Mouse (Mus musculus) 3134 (cell line): ENCODE measurements around the gene Cxcl16.
A peak's percentile ranks its signal among the peaks of the same experiment; 100 is the strongest.
"Not testable (repeated sequence)": the region's sequence is repeated elsewhere in the genome, so short reads cannot be mapped to it uniquely, and the experiment has no call there.

ENCODE experiments used
- DNase-seq: peaks from one replicate; pipeline ENCODE4 v3.0.0-alpha.2; 2011; ENCODE audit warnings: low spot score; ENCODE audit not compliant: insufficient read length; ENCODE audit errors: extremely low read depth

Gene Cxcl16

GRCm38 (mm10) chr11:70453261-70454044 is 6.3 kb downstream of the Cxcl16 start:
- DNase-seq, result no peak

- peak; percentile 98 for DNase-seq
Measured at GRCm38 (mm10) chr11:70451797-70452498, 7.8 kb downstream of the Cxcl16 start, which contains the start of gene Med11. Gene Med11, plus strand, starts transcription at chr11:70451919.

- DNase-seq, result no peak
Measured at GRCm38 (mm10) chr11:70450926-70451325, 8.9 kb downstream of the Cxcl16 start.

- no peak for DNase-seq
Measured at GRCm38 (mm10) chr11:70447373-70447772, 12.4 kb downstream of the Cxcl16 start.

DNA sequence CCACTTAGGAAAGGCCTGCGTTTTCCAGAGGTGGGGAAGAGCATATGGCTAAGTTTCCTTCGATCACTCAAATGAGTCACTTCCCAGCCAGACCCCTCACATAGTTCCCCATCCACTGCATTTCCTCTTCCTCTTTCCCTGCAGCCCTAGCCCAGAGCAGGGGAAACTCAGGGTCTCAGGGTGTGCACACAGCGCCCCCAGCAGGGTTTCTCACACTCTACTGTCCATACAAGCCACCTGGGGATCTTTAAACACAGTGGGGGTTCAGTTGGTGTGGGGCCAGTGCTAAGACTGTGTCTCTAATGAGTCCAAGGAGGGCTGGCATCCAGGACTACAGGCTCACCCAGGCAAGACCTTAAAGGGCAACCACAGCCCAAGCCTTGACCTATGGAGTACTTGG is 13.0 kb downstream of the Cxcl16 start:
- DNase-seq, result no peak

GRCm38 (mm10) chr11:70444667-70445066 is 15.1 kb downstream of the Cxcl16 start:
- no peak for DNase-seq

GRCm38 (mm10) chr11:70443964-70444363 is 15.8 kb downstream of the Cxcl16 start:
- DNase-seq, result no peak

- no peak for DNase-seq
Measured at GRCm38 (mm10) chr11:70441882-70442281, 17.9 kb downstream of the Cxcl16 start.

DNA sequence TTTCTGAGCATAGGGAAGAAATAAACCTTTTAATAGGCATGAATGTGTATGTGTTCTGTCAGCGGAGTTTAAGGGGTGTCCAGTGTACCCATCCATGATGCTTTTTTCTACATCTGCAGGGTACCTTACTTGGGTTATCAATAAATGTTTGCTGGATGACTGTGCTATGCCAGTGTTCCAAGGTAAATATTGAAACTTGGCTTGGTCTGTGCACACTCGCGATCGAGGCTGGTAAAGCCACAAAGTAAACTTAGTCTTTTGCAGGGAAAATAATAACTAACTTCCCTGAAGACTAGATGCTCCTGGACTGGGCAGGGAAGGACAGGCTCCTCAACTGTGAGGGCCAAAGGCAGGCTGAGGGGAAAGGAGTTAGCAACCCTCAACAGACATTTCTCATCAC is 19.1 kb downstream of the Cxcl16 start:
- no peak for DNase-seq

DNA sequence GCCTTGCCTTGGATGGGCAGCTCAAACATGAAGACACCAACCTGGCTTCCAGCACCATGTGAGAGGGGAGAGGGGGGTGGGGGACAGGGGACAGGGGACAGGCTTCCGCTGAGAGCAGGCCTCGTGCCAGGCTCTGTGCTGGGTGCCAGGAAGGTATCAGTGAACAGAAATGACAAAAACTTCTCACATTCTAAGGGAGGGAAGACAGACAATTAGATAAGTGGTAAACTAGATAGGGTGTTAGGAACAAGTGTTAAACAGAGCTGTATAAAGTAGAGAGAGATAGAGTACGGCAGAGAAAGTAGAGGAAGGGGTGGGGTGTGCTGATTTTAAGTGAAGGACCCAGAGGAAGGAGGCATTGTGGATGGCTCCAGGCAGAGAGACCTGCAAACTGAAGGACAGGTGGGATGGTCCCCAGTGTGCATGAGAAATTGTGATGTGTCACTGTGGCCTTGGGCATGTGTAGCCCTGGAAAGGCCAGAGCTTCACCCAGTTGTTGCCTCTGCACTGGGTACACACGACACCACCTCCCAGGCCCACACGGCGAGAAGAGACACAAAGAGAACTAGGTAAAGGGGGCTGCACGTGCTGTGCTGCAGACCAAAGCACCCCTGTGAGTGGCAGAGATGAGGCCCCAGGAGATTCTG is 20.9 kb downstream of the Cxcl16 start:
- no peak for DNase-seq

DNA sequence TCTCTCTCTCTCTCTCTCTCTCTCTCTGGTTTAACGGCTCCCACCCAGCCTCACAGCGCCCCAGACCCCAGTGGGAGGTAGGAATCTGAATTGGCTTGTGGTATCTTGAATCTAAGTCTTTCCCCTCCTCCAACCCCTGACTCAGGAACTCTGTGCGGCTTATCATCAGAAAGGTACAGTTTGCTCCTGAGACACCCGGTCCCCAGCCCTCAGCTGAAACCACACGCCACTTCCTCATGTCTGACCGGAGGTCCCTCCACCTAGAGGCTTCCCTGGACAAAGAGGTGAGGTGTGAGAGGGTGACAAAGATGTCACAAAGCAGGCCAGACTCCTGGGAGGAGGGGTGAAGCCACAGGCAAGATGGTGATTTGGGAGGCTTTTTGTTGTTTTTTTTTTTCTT is 22.4 kb downstream of the Cxcl16 start:
- DNase-seq, result no peak

DNA sequence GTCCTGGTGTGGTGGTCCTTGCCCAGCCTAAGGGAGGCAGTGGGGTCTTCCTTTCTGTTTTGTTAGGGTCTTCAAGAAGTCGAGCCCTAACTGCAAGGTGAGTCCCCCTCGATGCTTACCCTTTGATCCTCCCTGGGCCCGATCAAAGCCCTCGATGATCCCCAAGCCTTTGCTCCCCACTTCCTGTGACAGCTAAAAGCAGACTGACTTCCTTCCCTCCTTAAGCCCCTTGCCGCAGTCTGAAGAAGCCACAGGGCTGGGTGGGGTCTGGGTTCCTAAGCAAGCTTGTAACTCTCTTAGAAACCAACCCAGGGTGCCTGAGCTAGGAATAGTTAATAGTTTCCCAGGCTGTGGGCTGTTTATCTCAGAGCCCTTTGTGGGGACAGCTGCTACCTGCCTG is 24.3 kb downstream of the Cxcl16 start:
- no peak for DNase-seq

GRCm38 (mm10) chr11:70433951-70434350 is 25.8 kb downstream of the Cxcl16 start:
- no peak for DNase-seq

- DNase-seq, result no peak
Measured at GRCm38 (mm10) chr11:70433569-70433943, 26.2 kb downstream of the Cxcl16 start.

- DNase-seq, result no peak
Measured at GRCm38 (mm10) chr11:70432895-70433568, 26.8 kb downstream of the Cxcl16 start.

DNA sequence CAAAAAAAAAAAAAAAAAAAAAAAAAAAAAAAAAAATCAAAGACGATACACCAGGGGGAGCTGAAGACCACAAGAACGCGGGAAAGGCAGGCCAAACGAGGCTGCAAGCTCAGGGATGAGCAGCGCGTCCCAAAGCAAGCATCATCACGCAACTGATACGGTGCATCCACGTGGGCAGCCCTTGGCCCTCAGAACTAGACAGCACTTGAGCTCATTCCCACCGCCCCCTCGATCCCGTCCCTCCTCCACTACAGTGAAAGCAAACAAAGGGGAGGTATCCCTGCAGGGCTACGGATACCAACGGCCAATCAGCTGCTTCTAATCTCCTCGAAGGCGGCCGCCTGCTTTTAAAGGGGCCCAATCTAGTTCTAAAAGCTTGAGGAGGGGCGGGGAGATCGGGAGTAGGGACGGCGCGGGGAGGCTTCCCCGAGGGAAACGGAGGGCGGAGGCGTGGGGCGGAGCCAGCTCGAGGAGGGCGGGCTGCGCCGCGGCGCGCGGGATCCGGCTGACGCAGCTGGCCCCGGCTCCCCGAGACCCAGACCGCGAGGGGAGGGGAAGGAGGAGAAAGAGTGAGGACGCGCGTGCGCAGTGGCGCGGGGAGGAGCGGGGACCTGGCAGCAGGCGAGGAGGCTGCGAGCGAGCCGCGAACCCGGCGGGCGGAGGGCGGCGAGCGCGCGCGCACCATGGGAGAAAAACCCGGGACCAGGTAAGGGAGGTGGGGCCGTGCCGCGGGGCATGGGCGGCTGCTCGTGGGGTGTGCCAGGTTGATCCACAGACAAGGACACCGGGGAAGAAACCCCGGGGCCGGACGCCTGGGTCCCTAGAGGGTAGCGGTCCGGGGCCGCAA is 27.5 kb downstream of the Cxcl16 start, which contains the start of gene Arrb2:
Gene Arrb2 (plus strand): TSS at position 588 of the 847 bp plus-strand sequence.
- peak; percentile 99 for DNase-seq

- peak; percentile 39 for DNase-seq
Measured at GRCm38 (mm10) chr11:70431574-70431973, 28.2 kb downstream of the Cxcl16 start.

- DNase-seq, result not testable (repeated sequence)
Measured at GRCm38 (mm10) chr11:70426598-70426997, 33.2 kb downstream of the Cxcl16 start.

DNA sequence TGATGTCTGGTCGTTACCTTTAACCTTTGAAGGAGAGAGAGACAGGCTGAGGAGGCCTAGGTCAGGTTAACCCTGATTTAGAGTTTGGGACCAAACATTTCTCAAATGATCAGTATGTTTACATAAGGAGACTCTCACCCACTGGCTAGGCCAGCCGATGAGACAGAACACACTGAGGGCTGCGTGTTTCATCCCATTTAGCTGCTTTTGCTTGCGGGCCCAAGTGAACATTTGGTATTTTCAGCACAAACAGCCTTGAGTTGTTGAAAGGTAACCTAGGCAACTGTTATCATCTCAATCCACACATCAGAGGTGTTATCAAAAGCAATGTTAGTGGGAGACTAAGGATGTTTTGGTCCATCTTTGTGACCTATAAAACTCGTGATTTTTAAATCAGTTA is 40.3 kb downstream of the Cxcl16 start:
- no peak for DNase-seq

- no peak for DNase-seq
Measured at GRCm38 (mm10) chr11:70418199-70418598, 41.6 kb downstream of the Cxcl16 start.
